ENCODE assay signal across 1 mouse cellular context in genomic region chr7:35025409-35026275, GRCm38 (mm10).
TF ChIP-seq lines count a peak whose summit lies in the region.

No protein-coding gene starts in this region.

TF ChIP-seq in CH12.LX, 34 proteins besides CTCF, POLR2A, EP300 and RAD21 (continued from another document):
- TF ChIP-seq MYC (IDR thresholded peaks at IDR 0.05; ENCODE audit: low read depth, low read length): 0 out of 2 replicates have a peak, but pooled peaks have one; percentile 22
- no peak for TF ChIP-seq SIN3A (IDR thresholded peaks at IDR 0.05; ENCODE audit: low read length)
- TF ChIP-seq BHLHE40 (IDR thresholded peaks at IDR 0.05; ENCODE audit: low read depth, low read length): no peak
- no peak for TF ChIP-seq JUND (conservative IDR thresholded peaks at IDR 0.05; ENCODE audit: low read depth, low read length)
- no peak for TF ChIP-seq ZKSCAN1 (IDR thresholded peaks at IDR 0.05; ENCODE audit: borderline replicate concordance, low read depth, low read length)
- no peak for TF ChIP-seq CHD1 (IDR thresholded peaks at IDR 0.05; ENCODE audit: low read depth, low read length)
- TF ChIP-seq USF1 (IDR thresholded peaks at IDR 0.05; ENCODE audit: low read depth, low read length): no peak
- no peak for TF ChIP-seq POLR2AphosphoS2 (IDR thresholded peaks at IDR 0.05; ENCODE audit: low read depth, low read length)
- TF ChIP-seq ZC3H11A (IDR thresholded peaks at IDR 0.05; ENCODE audit: low read depth, low read length): peak; percentile 68; the same call in 1 of the 2 replicates
- 0 out of 2 replicates have a peak, but pooled peaks have one; percentile 37 for TF ChIP-seq MAX (IDR thresholded peaks at IDR 0.05; ENCODE audit: low read length)
